Mouse (Mus musculus) adrenal gland, postnatal 10 days (tissue): ENCODE results near the gene Kcnk7. TPM values are rescaled to one million over a fixed set of nuclear protein-coding genes. Genes with fewer than 3 reads are reported as not detected.

ENCODE experiments used
- DNase-seq: peaks from one replicate; pipeline ENCODE4 v3.0.0; 2021; ENCODE audit warnings: mixed read lengths
- microRNA-seq: library from miRNA; unstranded; fragments of <30 nt; microRNA quantifications from one replicate; pipeline ENCODE4 v1.2.0, GENCODE M21; 2021
- total RNA-seq, 2 experiments: library from RNA; stranded (reverse); gene quantifications; 2 replicates each; pipeline ENCODE4 v1.2.3; 2021

The Kcnk7 gene
- total RNA-seq, 2 experiments from 2014 or later: not detected

DNA sequence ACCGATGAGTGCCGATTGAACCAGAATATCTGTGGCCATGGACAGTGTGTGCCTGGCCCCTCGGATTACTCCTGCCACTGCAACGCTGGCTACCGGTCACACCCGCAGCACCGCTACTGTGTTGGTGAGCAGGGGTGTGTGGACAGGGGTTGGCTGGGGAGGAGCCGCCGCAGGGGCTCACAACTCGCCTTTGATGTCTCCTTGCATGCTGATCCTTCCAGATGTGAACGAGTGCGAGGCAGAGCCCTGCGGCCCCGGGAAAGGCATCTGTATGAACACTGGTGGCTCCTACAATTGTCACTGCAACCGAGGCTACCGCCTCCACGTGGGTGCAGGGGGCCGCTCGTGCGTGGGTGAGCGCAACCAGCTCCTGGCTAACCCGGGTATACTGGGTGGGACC, 46.8 kb downstream of the Kcnk7 start:
- no peak for DNase-seq

GRCm38 (mm10) chr19:5751742-5752141, 47.6 kb downstream of the Kcnk7 start:
- DNase-seq: peak; percentile 85

GRCm38 (mm10) chr19:5756321-5756985, 52.3 kb downstream of the Kcnk7 start:
- DNase-seq: no peak

Small RNA genes lying within 50 kb of the gene (microRNA-seq; reads per million reads assigned to microRNA genes)
- not detected for gene Mir6987

Other genes starting within 250 kb of the Kcnk7 start
- gene Ccdc85b, start 246.5 kb upstream of the Kcnk7 start, total RNA-seq: 10 to 100 TPM in 1 of 2 experiments, 1 to 10 TPM in 1; 9.4 to 11.5 TPM
- gene Fibp, start 243.8 kb upstream of the Kcnk7 start, total RNA-seq: 10 to 100 TPM; 74.9 to 99.3 TPM
- gene Ctsw, start 235.9 kb upstream of the Kcnk7 start, total RNA-seq: 1 to 10 TPM; 1.4 to 1.8 TPM
- 10 to 100 TPM; 48.8 to 50.9 TPM for gene Efemp2, start 230.4 kb upstream of the Kcnk7 start, total RNA-seq
- gene Mus81, start 216.0 kb upstream of the Kcnk7 start, total RNA-seq: 10 to 100 TPM; 25.2 to 27.4 TPM
- 100 to 1,000 TPM; 651 to 659 TPM for gene Cfl1, start 213.9 kb upstream of the Kcnk7 start, total RNA-seq
- gene 1700020D05Rik, start 200.6 kb upstream of the Kcnk7 start, total RNA-seq: 1 to 10 TPM; 1.2 to 2.7 TPM
- gene Snx32, start 193.8 kb upstream of the Kcnk7 start, total RNA-seq: 10 to 100 TPM in 1 of 2 experiments, 1 to 10 TPM in 1; 8.0 to 12.3 TPM
- not detected for gene Ovol1, start 143.7 kb upstream of the Kcnk7 start, total RNA-seq
- gene Ap5b1, start 136.3 kb upstream of the Kcnk7 start, total RNA-seq: 1 to 10 TPM; 6.3 to 7.3 TPM
- 100 to 1,000 TPM in 1 of 2 experiments, 10 to 100 TPM in 1; 98.8 to 108 TPM for gene Rnaseh2c, start 102.5 kb upstream of the Kcnk7 start, total RNA-seq
- 10 to 100 TPM; 49.9 to 52.2 TPM for gene Kat5, start 94.1 kb upstream of the Kcnk7 start, total RNA-seq
- gene Rela, start 66.9 kb upstream of the Kcnk7 start, total RNA-seq: 10 to 100 TPM; 54.1 to 55.7 TPM
- 10 to 100 TPM; 52.5 to 68.0 TPM for gene Sipa1, start 40.7 kb upstream of the Kcnk7 start, total RNA-seq
- gene Map3k11, start 15.6 kb upstream of the Kcnk7 start, total RNA-seq: 10 to 100 TPM; 49.2 to 50.6 TPM
- 10 to 100 TPM; 54.8 to 85.4 TPM for gene Pcnx3, start 15.5 kb upstream of the Kcnk7 start, total RNA-seq
- gene Ehbp1l1, start 21.9 kb downstream of the Kcnk7 start, total RNA-seq: 10 to 100 TPM; 29.8 to 48.9 TPM
- gene Fam89b, start 25.3 kb downstream of the Kcnk7 start, total RNA-seq: 10 to 100 TPM; 47.0 to 59.8 TPM
- gene Ltbp3, start 36.5 kb downstream of the Kcnk7 start, total RNA-seq: 100 to 1,000 TPM; 185 to 250 TPM
- gene Scyl1, start 67.1 kb downstream of the Kcnk7 start, total RNA-seq: 10 to 100 TPM; 86.7 to 96.5 TPM
- gene Frmd8, start 170.9 kb downstream of the Kcnk7 start, total RNA-seq: 10 to 100 TPM; 29.0 to 34.8 TPM
- 10 to 100 TPM; 13.4 to 14.2 TPM for gene Slc25a45, start 173.4 kb downstream of the Kcnk7 start, total RNA-seq
- gene Tigd3, start 189.8 kb downstream of the Kcnk7 start, total RNA-seq: 1 to 10 TPM; 1.6 to 1.9 TPM
- gene Dpf2, start 208.6 kb downstream of the Kcnk7 start, total RNA-seq: 100 to 1,000 TPM; 105 to 119 TPM
- 10 to 100 TPM; 10.8 to 11.2 TPM for gene Cdc42ep2, start 220.4 kb downstream of the Kcnk7 start, total RNA-seq